Mouse (Mus musculus) kidney, postnatal 0 days (tissue): ENCODE data around the gene 2310022A10Rik. TPM values are rescaled to one million over a fixed set of nuclear protein-coding genes. Genes with fewer than 3 reads are reported as not detected.

Experiments used
- ATAC-seq: fragments of 200-750 bp; cut with Nextera tagmentation; replicated peaks from 2 replicates; pipeline ENCODE4 v1.8.0; 2017; ENCODE audit warnings: low read depth, moderate number of reproducible peaks, moderate TSS enrichment, moderate library complexity; ENCODE audit not compliant: low FRiP score
- DNase-seq: peaks from one replicate; pipeline ENCODE4 v3.0.0-alpha.2; 2016; ENCODE audit warnings: low spot score
- H3K27ac ChIP-seq: fragments of 300-500 bp; sonication (generic); 2 replicates; pipeline ENCODE4 v1.5.1; 2014; ENCODE audit warnings: mild to moderate bottlenecking
- H3K27me3 ChIP-seq: fragments of 300-500 bp; sonication (generic); 2 replicates; pipeline ENCODE4 v1.6.1; 2014; ENCODE audit warnings: low read length, mixed read lengths; ENCODE audit not compliant: insufficient read depth
- H3K36me3 ChIP-seq: fragments of 300-500 bp; sonication (generic); 2 replicates; pipeline ENCODE4 v1.6.1; 2014; ENCODE audit warnings: low read length, mixed read lengths; ENCODE audit not compliant: insufficient read depth
- H3K4me1 ChIP-seq: fragments of 300-500 bp; sonication (generic); replicated peaks from 2 replicates; pipeline ENCODE4 v1.6.1; 2014; ENCODE audit warnings: antibody characterized with exemption, low read length, mixed read lengths; ENCODE audit not compliant: insufficient read depth
- H3K4me2 ChIP-seq: fragments of 300-500 bp; sonication (generic); 2 replicates; pipeline ENCODE4 v1.6.1; 2014; ENCODE audit warnings: mild to moderate bottlenecking, low read length, moderate library complexity, mixed read lengths
- H3K4me3 ChIP-seq: fragments of 300-500 bp; sonication (generic); replicated peaks from 2 replicates; pipeline ENCODE4 v1.5.1; 2014; ENCODE audit warnings: low read depth, low read length
- H3K9ac ChIP-seq: fragments of 300-500 bp; sonication (generic); 2 replicates; pipeline ENCODE4 v1.6.1; 2014; ENCODE audit warnings: low read depth, low read length
- H3K9me3 ChIP-seq: fragments of 300-500 bp; sonication (generic); replicated peaks from 2 replicates; pipeline ENCODE4 v1.6.1; 2016; ENCODE audit warnings: low read length, inconsistent platforms, mixed read lengths
- CTCF ChIP-seq: IDR thresholded peaks from 2 replicates; pipeline ENCODE4 v1.5.1; 2016; ENCODE audit warnings: antibody characterized with exemption, low read depth, mild to moderate bottlenecking, moderate library complexity
- whole genome bisulfite sequencing: fragments of 180-500 bp; shearing (Covaris S2); extraction: QIAGEN DNeasy Blood & Tissue Kit; methylation state at CpG from one replicate; pipeline ENCODE4 v1.1.7; 2014; 5-methylcytosine and 5-hydroxymethylcytosine counted together
- polyA plus RNA-seq: library from polyadenylated mRNA; unstranded; fragments of >200 nt; fragmentation: Nextera tagmentation; extraction: Ambion mirVana; gene quantifications from 2 replicates; pipeline ENCODE4 v1.2.1, GENCODE M21; 2015

The 2310022A10Rik gene
- polyA plus RNA-seq, 1 experiment from 2014 or later, result 20.1 TPM

DNA sequence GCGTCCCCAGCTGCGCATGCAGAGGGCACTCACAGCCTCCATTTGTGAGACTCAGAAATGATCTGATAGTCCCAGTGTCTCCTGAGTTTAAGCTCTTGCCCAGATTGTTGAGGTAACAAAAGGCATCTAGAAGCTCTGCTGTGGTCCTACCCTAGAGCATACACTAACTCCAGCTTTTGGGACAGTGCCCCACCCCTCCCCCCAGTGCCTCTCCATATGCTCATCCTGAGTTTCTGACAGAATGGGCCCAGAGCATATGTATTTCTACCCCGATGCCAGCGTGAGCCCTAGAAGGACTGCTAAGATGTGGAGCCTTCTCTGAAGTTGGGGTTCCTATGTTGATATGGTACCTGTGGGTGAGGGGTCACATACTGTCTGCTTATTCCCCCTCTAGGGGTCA lies 78.4 kb downstream of the 2310022A10Rik start:
- H3K4me1 ChIP-seq, result no peaks in the 10 kb centered on the region
- peaks cover 65% of the 10 kb centered on the region for H3K36me3 ChIP-seq
- no peak overlapping the region for H3K4me2 ChIP-seq
- no peak for ATAC-seq
- no peak overlapping the region for H3K27ac ChIP-seq
- TF ChIP-seq CTCF, result no peak
- no peaks in the 10 kb centered on the region for H3K27me3 ChIP-seq
- no peak overlapping the region for H3K9ac ChIP-seq
- H3K4me3 ChIP-seq, result no peak overlapping the region
- WGBS, result 99% methylated on average over 4 of the region's 4 CpGs
- H3K9me3 ChIP-seq, result no peaks in the 10 kb centered on the region
- DNase-seq, result no peak

Other genes with a start within 250 kb of the 2310022A10Rik start
- gene Ltbp4, start 215.5 kb upstream of the 2310022A10Rik start, polyA plus RNA-seq, result 41.7 and 43.8 TPM in 2 replicates
- gene Shkbp1, start 197.2 kb upstream of the 2310022A10Rik start, polyA plus RNA-seq, result 34.1 and 40.2 TPM in 2 replicates
- gene Gm20479, start 195.8 kb upstream of the 2310022A10Rik start, polyA plus RNA-seq, result 0.57 TPM in 1 of 2 replicates, not detected in the other
- gene Sptbn4, start 105.5 kb upstream of the 2310022A10Rik start, polyA plus RNA-seq, result 0.17 and 0.28 TPM in 2 replicates
- 33.4 and 40.1 TPM in 2 replicates for gene Blvrb, start 105.3 kb upstream of the 2310022A10Rik start, polyA plus RNA-seq
- 24.0 and 25.3 TPM in 2 replicates for gene Sertad3, start 79.5 kb upstream of the 2310022A10Rik start, polyA plus RNA-seq
- 41.6 and 44.3 TPM in 2 replicates for gene Sertad1, start 66.3 kb upstream of the 2310022A10Rik start, polyA plus RNA-seq
- gene Prx, start 53.9 kb upstream of the 2310022A10Rik start, polyA plus RNA-seq, result 4.1 and 4.7 TPM in 2 replicates
- 0.45 and 0.57 TPM in 2 replicates for gene Hipk4, start 30.0 kb upstream of the 2310022A10Rik start, polyA plus RNA-seq
- 109 and 118 TPM in 2 replicates for gene Pld3, start within 50 bp of the 2310022A10Rik start, polyA plus RNA-seq
- gene Akt2, start 38.3 kb downstream of the 2310022A10Rik start, polyA plus RNA-seq, result 74.3 and 75.3 TPM in 2 replicates
- gene Ttc9b, start 100.7 kb downstream of the 2310022A10Rik start, polyA plus RNA-seq, result not detected in 2 replicates
- 5.0 and 6.8 TPM in 2 replicates for gene Map3k10, start 121.4 kb downstream of the 2310022A10Rik start, polyA plus RNA-seq
- gene Zfp607b, start 136.1 kb downstream of the 2310022A10Rik start, polyA plus RNA-seq, result 2.9 and 3.2 TPM in 2 replicates
- 20.8 and 23.9 TPM in 2 replicates for gene Zfp60, start 178.2 kb downstream of the 2310022A10Rik start, polyA plus RNA-seq